Mouse (Mus musculus): ENCODE data around the gene Epn2. TPM values are rescaled to one million over a fixed set of nuclear protein-coding genes. Genes with fewer than 3 reads are reported as not detected.

The Epn2 gene
- polyA plus RNA-seq, 1 experiment from 2014 or later, result 31.4 TPM

DNA sequence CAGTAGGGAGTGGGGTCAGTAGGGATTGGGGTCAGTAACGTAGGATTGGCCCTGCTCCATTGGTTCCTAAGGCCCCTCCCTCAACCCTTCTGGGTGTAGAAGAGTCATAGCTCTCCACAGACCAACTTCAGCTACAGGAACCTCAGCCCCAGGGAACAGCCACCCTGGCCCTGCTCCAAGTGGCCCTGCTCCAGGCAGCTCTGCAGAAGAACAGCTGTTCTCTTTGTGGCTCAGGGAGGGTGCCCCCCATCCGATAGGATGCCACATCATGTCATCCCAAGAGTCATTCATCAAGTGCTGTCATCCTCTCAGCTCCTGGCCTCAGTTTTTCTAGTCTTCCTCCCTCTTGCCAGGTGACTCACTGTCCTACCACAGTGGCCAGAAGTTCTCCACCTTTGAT, 92.1 kb downstream of the Epn2 start:
- no peaks in the 10 kb centered on the region for H3K27me3 ChIP-seq (ENCODE audit: control insufficient read depth, insufficient read depth, low read length)
- no peaks in the 10 kb centered on the region for H3K9me3 ChIP-seq (ENCODE audit: control insufficient read depth, low read length)
- no peak overlapping the region for H3K4me3 ChIP-seq (ENCODE audit: low read depth, low read length)
- peaks cover 17% of the 10 kb centered on the region for H3K4me1 ChIP-seq (ENCODE audit: control insufficient read depth, insufficient read depth, low read length)
- no peak overlapping the region for H3K4me2 ChIP-seq (ENCODE audit: low read depth)
- 85% methylated on average over 2 of the region's 2 CpGs for whole genome bisulfite sequencing
- DNase-seq (ENCODE audit: low spot score) (no peak), ATAC-seq (ENCODE audit: insufficient read depth, low FRiP score, low TSS enrichment) (no peak)
- H3K27ac ChIP-seq (ENCODE audit: low read depth, low read length), result no peak overlapping the region
- peaks cover 24% of the 10 kb centered on the region for H3K36me3 ChIP-seq (ENCODE audit: control insufficient read depth, insufficient read depth, low read length)
- H3K9ac ChIP-seq (ENCODE audit: low read length), result no peak overlapping the region

DNA sequence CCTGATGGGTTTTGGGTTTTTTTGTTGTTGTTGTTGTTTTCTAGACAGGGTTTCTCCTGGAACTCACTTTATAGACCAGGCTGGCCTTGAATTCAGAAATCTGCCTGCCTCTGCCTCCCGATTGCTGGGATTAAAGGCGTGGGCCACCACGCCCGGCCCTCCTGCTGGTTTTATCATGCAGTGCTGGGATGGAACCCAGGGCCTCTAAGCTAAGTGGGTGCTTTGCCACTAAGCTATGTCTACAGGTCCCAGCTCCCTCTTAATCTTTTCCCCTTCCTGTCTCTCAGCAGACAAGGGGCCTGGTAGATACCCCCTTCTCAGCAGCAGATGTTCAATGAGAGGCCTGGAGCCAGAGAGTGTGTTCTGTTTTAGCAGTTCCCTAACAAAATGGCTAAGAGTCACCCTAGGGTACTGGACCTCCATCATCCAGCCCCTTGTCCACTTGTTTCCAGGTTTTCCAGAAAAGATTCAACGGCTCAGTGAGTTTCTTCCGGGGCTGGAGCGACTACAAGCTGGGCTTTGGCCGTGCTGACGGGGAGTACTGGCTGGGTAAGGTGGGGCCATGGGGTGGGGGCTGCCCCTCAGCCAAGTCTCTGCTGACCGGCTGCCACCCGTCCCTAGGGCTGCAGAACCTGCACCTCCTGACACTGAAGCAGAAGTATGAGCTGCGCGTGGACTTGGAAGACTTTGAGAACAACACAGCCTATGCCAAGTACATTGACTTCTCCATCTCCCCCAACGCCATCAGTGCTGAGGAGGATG, 92.8 kb downstream of the Epn2 start:
- no peaks in the 10 kb centered on the region for H3K9me3 ChIP-seq (ENCODE audit: control insufficient read depth, low read length)
- no peak overlapping the region for H3K27ac ChIP-seq (ENCODE audit: low read depth, low read length)
- H3K4me1 ChIP-seq (ENCODE audit: control insufficient read depth, insufficient read depth, low read length), result peaks cover 16% of the 10 kb centered on the region
- no peaks in the 10 kb centered on the region for H3K27me3 ChIP-seq (ENCODE audit: control insufficient read depth, insufficient read depth, low read length)
- peak overlapping the region; percentile 41 for H3K4me2 ChIP-seq (ENCODE audit: low read depth)
- WGBS, result 92% methylated on average over 14 of the region's 14 CpGs
- DNase-seq (ENCODE audit: low spot score), result no peak
- H3K36me3 ChIP-seq (ENCODE audit: control insufficient read depth, insufficient read depth, low read length), result peaks cover 22% of the 10 kb centered on the region
- H3K4me3 ChIP-seq (ENCODE audit: low read depth, low read length), result peak overlapping the region; percentile 24; the same call in 1 of the 2 replicates
- H3K9ac ChIP-seq (ENCODE audit: low read length), result peak overlapping the region; percentile 14; the same call in 1 of the 2 replicates
- no peak for ATAC-seq (ENCODE audit: insufficient read depth, low FRiP score, low TSS enrichment)

DNA sequence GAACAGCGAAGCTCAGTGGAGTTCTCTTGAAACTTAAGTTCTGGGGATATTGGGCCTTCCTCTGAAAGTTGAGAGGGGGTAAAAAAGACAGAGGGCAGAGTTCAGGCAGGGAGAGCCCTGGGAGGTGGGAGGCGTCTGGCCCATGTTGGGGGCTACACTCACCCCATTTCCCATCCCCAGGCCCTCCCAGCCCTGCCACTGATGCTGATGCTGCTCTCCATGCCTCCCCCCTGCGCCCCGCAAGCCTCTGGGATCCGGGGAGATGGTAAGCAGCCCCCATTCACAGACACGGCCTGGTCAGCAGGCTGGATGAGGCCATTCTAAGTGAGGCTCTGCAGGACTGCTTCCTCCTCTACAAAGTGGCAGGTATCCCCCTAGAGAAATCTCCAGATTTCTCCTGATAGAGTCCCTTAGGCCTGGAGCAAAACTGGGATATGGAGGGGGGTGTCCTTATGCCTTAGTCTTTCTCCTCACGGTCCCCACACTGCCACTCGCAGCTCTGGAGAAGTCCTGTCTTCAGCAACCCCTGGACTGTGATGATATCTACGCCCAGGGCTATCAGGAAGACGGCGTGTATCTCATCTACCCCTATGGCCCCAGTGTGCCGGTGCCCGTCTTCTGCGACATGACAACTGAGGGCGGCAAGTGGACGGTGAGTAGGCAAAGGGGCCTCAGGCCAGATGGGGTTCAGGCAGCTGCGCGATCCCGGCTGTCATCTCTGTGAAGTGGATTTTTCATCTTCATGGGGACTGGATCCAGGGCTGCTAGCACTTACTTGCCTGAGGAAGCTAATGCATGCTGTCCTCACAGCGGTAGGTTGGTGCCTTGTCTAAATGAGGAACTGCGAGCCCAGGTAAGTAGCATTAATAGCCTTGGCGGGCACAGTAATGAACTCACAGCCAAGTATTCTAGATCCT, 93.7 kb downstream of the Epn2 start:
- H3K9me3 ChIP-seq (ENCODE audit: control insufficient read depth, low read length), result no peaks in the 10 kb centered on the region
- H3K4me1 ChIP-seq (ENCODE audit: control insufficient read depth, insufficient read depth, low read length), result peaks cover 16% of the 10 kb centered on the region
- peak overlapping the region; percentile 39 for H3K9ac ChIP-seq (ENCODE audit: low read length)
- H3K4me2 ChIP-seq (ENCODE audit: low read depth), result peak overlapping the region; percentile 41
- DNase-seq (ENCODE audit: low spot score) (no peak), ATAC-seq (ENCODE audit: insufficient read depth, low FRiP score, low TSS enrichment) (no peak)
- peak overlapping the region; percentile 97 for H3K27ac ChIP-seq (ENCODE audit: low read depth, low read length)
- H3K4me3 ChIP-seq (ENCODE audit: low read depth, low read length), result peak overlapping the region; percentile 24
- WGBS, result 59% methylated on average over 22 of the region's 22 CpGs
- peaks cover 18% of the 10 kb centered on the region for H3K36me3 ChIP-seq (ENCODE audit: control insufficient read depth, insufficient read depth, low read length)
- no peaks in the 10 kb centered on the region for H3K27me3 ChIP-seq (ENCODE audit: control insufficient read depth, insufficient read depth, low read length)

DNA sequence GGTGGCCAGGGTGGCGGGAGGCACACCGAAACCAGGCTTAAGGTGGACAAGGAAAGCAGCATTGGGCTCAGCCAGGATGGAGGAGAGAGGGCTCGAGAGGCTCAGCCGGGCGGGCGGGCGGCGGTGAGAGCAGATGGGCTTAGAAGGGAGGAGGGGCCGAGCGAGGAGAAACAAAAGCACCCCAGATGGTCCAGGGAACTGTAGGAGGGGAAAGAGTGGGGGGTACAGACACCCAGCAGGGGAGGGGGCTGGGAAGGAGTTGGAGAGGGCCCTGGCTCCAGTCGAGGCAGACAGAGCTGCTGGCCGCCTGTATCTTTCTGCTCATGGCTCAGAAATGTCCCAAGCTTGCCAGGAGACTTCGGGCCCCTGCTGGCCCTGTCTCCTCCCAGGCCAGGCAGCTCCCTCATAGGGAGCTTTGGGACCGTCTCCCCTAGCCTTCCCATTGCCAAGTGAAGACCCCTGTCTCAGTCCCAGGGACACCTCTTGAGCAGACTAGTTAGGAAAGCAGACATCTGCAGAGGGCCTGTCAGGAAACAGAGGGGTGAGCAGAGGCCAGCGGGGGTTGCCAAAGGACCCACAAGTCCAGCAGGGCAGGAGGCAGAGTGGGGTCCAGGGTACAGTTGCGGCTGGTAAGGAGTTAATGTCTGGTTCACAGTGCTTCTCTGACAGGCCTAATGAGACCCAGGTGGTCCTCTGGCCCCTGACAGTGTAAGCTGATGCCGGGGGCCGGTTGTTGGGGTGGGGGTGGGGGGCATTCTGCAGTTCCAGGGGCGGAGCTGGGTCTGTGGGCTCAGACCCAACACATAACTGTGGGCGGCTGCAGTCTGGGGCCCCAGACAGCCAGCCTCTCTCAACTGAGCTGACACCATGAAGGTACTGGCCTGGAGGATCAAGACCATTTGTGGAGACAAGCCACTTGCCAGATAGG, 94.6 kb downstream of the Epn2 start, which contains the start of gene Mfap4:
Mfap4 (plus strand) TSS at position 819 of the 928 bp plus-strand sequence.
- no peaks in the 10 kb centered on the region for H3K27me3 ChIP-seq (ENCODE audit: control insufficient read depth, insufficient read depth, low read length)

DNA sequence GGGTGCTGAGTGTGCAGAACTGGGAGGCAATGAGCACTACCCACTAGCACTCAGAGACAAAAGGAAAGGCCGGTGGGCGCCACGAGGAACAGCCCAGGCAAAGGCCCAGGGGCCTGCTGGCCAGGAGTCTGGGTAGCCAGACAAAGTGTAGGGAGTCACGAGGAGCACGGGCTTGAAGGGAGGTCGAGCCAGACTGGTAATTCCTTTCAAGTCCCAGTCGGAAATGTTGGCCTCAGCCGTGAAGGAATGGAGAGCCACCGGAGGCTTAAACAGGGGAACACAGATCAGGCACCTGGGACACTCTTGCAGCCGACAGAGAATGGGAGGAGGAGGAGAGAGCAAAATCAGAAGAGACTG, 95.3 kb downstream of the Epn2 start:
- peak; percentile 24; the same call in 1 of the 2 replicates for ATAC-seq (ENCODE audit: insufficient read depth, low FRiP score, low TSS enrichment)

More for the DNA sequence above, 94.6 kb downstream of the Epn2 start, which contains the start of gene Mfap4:
- ATAC-seq (ENCODE audit: insufficient read depth, low FRiP score, low TSS enrichment) (peak; percentile 87), DNase-seq (ENCODE audit: low spot score) (peak; percentile 75)
- H3K27ac ChIP-seq (ENCODE audit: low read depth, low read length), result peak within 1 kb of the TSS; percentile 97
- H3K4me2 ChIP-seq (ENCODE audit: low read depth), result peak within 1 kb of the TSS; percentile 41
- WGBS, result 8% methylated on average over 20 of the region's 20 CpGs
- no peaks in the 10 kb centered on the region for H3K9me3 ChIP-seq (ENCODE audit: control insufficient read depth, low read length)
- peaks cover 12% of the 10 kb centered on the region for H3K36me3 ChIP-seq (ENCODE audit: control insufficient read depth, insufficient read depth, low read length)
- H3K4me1 ChIP-seq (ENCODE audit: control insufficient read depth, insufficient read depth, low read length), result peaks cover 16% of the 10 kb centered on the region
- peak within 1 kb of the TSS; percentile 59 for H3K9ac ChIP-seq (ENCODE audit: low read length)
- H3K4me3 ChIP-seq (ENCODE audit: low read depth, low read length), result peak within 1 kb of the TSS; percentile 24

DNA sequence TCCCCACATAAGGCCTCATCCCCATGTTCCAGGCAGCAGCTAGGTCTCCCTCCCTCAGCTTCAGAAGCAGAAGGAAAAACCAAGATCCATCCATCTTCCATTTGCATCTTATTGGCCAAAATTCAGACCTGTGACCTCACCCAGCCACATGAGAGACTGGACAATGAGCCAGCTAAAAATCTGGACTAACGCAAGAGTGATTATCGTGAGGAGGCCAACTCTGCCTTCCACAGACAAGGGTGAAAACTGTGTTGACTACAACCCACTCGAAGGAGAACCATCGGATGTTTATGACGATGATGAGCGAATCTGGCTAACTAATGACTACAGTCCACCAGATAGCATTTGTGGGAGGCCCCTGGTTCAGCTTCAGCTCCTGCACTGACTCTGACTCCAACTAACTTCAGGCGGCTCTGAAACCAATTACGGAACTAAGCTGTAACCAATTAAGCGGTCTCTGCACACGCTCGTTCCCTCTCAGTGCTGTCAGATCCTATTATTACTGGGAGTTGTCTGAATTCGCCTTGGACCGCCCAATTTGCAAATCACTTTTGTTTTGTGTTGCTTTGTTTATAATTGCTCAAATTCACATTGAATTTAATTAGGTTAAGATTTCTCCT, 96.2 kb downstream of the Epn2 start:
- Histone ChIP-seq H3K4me3 (ENCODE audit: low read depth, low read length) (no peak overlapping the region), H3K4me1 (ENCODE audit: control insufficient read depth, insufficient read depth, low read length) (peaks cover 16% of the 10 kb centered on the region), H3K4me2 (ENCODE audit: low read depth) (no peak overlapping the region), H3K27me3 (ENCODE audit: control insufficient read depth, insufficient read depth, low read length) (no peaks in the 10 kb centered on the region), H3K9me3 (ENCODE audit: control insufficient read depth, low read length) (no peaks in the 10 kb centered on the region), H3K9ac (ENCODE audit: low read length) (no peak overlapping the region), H3K27ac (ENCODE audit: low read depth, low read length) (no peak overlapping the region; the same call in 1 of the 2 replicates), H3K36me3 (ENCODE audit: control insufficient read depth, insufficient read depth, low read length) (no peaks in the 10 kb centered on the region)
- DNase-seq (ENCODE audit: low spot score) (no peak), ATAC-seq (ENCODE audit: insufficient read depth, low FRiP score, low TSS enrichment) (no peak)
- 80% methylated on average over 13 of the region's 13 CpGs for WGBS

More for the DNA sequence above, 95.3 kb downstream of the Epn2 start:
- DNase-seq (ENCODE audit: low spot score), result no peak
- peak overlapping the region; percentile 97 for H3K27ac ChIP-seq (ENCODE audit: low read depth, low read length)
- WGBS, result 12% methylated on average over 10 of the region's 10 CpGs
- H3K9ac ChIP-seq (ENCODE audit: low read length), result peak overlapping the region; percentile 59
- peaks cover 16% of the 10 kb centered on the region for H3K4me1 ChIP-seq (ENCODE audit: control insufficient read depth, insufficient read depth, low read length)
- peak overlapping the region; percentile 41; the same call in 1 of the 2 replicates for H3K4me2 ChIP-seq (ENCODE audit: low read depth)
- no peaks in the 10 kb centered on the region for H3K9me3 ChIP-seq (ENCODE audit: control insufficient read depth, low read length)
- H3K27me3 ChIP-seq (ENCODE audit: control insufficient read depth, insufficient read depth, low read length), result no peaks in the 10 kb centered on the region
- H3K36me3 ChIP-seq (ENCODE audit: control insufficient read depth, insufficient read depth, low read length), result peaks cover 5% of the 10 kb centered on the region
- no peak overlapping the region for H3K4me3 ChIP-seq (ENCODE audit: low read depth, low read length)

DNA sequence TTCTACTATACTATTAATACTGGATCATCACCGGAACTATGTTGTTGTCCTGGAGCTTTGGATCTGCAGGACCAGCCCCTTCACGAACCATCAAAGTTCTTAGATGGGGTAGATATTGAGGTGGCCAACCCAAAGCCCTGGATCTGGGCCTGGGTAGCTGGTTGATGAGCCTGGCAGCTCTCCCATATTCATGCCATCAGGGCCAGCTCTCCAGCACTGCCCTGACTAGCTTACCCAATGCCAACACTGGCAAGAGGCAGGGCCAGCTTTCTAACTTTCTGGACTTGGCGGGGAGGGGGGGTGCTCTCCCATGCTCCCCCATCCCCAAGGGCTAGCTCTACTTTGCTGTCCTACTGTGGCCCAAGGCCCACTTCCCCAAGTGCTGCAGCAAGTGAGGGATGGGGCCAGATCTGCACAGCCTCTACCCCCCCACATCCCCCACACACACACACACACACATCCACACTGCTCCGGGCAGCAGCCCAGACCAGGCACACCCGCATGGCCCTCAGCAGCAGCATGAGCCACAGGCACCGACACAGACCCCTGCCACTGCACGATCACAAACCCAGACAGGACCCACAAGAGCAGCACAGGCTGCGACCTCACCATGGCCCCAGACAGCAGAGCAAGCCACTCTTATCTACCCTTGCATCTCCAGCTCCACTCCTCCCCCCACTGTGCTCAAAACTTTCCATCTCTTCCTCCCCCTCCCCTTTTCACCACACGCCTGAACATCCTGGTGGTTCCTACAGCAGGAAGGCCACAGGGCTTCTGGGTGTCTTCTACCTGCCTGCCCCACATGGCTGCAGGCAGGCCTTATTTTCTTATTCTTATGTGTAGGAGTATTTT, 98.0 kb downstream of the Epn2 start:
- H3K9ac ChIP-seq (ENCODE audit: low read length), result no peak overlapping the region
- H3K4me3 ChIP-seq (ENCODE audit: low read depth, low read length), result no peak overlapping the region
- no peak overlapping the region for H3K27ac ChIP-seq (ENCODE audit: low read depth, low read length)
- DNase-seq (ENCODE audit: low spot score) (no peak), ATAC-seq (ENCODE audit: insufficient read depth, low FRiP score, low TSS enrichment) (no peak)
- H3K27me3 ChIP-seq (ENCODE audit: control insufficient read depth, insufficient read depth, low read length), result no peaks in the 10 kb centered on the region
- H3K36me3 ChIP-seq (ENCODE audit: control insufficient read depth, insufficient read depth, low read length), result no peaks in the 10 kb centered on the region
- peaks cover 12% of the 10 kb centered on the region for H3K4me1 ChIP-seq (ENCODE audit: control insufficient read depth, insufficient read depth, low read length)
- H3K4me2 ChIP-seq (ENCODE audit: low read depth), result no peak overlapping the region
- 78% methylated on average over 9 of the region's 9 CpGs for WGBS
- H3K9me3 ChIP-seq (ENCODE audit: control insufficient read depth, low read length), result no peaks in the 10 kb centered on the region
